Mouse (Mus musculus): Measurements from ENCODE around the gene Slc9a3. TPM values are rescaled to one million over a fixed set of nuclear protein-coding genes. Genes with fewer than 3 reads are reported as not detected.

Gene Slc9a3
- total RNA-seq (2021), result under 1 TPM; 0.65 to 0.74 TPM

GRCm38 (mm10) chr13:74121141-74121602, at the start of gene Slc9a3:
Gene Slc9a3, plus strand, starts transcription at chr13:74121457.
- peak; percentile 29 to 35 for DNase-seq
- intact Hi-C loops (cut with DNase I), result no loop called here

GRCm38 (mm10) chr13:74071714-74072113, 49.5 kb upstream of the Slc9a3 start:
- intact Hi-C loops (cut with DNase I), result no loop called here
- no peak for DNase-seq

- DNase-seq, result no peak
- intact Hi-C loops (cut with DNase I), result no loop called here
These were observed 47.9 kb upstream of the Slc9a3 start for GRCm38 (mm10) chr13:74073369-74073768.

GRCm38 (mm10) chr13:74090265-74090664, 31.0 kb upstream of the Slc9a3 start:
- no peak for DNase-seq
- intact Hi-C loops (cut with DNase I), result no loop called here

GRCm38 (mm10) chr13:74095936-74096335, 25.3 kb upstream of the Slc9a3 start:
- intact Hi-C loops (cut with DNase I), result loop anchor here (2.0 to 5.0 kb wide), 3 partner anchors 71 to 125 kb away; no protein-coding TSS in a partner anchor

GRCm38 (mm10) chr13:74096715-74097363, 24.4 kb upstream of the Slc9a3 start:
- intact Hi-C loops (cut with DNase I), result loop anchor here (1.0 to 5.0 kb wide), 4 partner anchors 70 to 204 kb away; no protein-coding TSS in a partner anchor
- peak; percentile 74 to 86 for DNase-seq

More at GRCm38 (mm10) chr13:74095936-74096335, 25.3 kb upstream of the Slc9a3 start:
- no peak for DNase-seq

GRCm38 (mm10) chr13:74098913-74099312, 22.3 kb upstream of the Slc9a3 start:
- DNase-seq, result peak; percentile 40 to 43
- intact Hi-C loops (cut with DNase I), result loop anchor here (5.0 kb wide), 2 partner anchors 68 to 93 kb away; no protein-coding TSS in a partner anchor

- DNase-seq, result no peak
- intact Hi-C loops (cut with DNase I), result no loop called here
These were observed 19.0 kb upstream of the Slc9a3 start for GRCm38 (mm10) chr13:74102108-74102830.

GRCm38 (mm10) chr13:74102831-74103582, 18.2 kb upstream of the Slc9a3 start:
- peak in 1 of 2 experiments; percentile 20 for DNase-seq
- intact Hi-C loops (cut with DNase I), result no loop called here

GRCm38 (mm10) chr13:74104417-74104816, 16.8 kb upstream of the Slc9a3 start:
- no peak for DNase-seq
- intact Hi-C loops (cut with DNase I), result no loop called here

- intact Hi-C loops (cut with DNase I), result no loop called here
- DNase-seq, result peak in 1 of 2 experiments; percentile 30
These were observed 13.8 kb upstream of the Slc9a3 start for GRCm38 (mm10) chr13:74107410-74107809.

GRCm38 (mm10) chr13:74112593-74112992, 8.7 kb upstream of the Slc9a3 start:
- intact Hi-C loops (cut with DNase I), result no loop called here
- DNase-seq, result no peak

- peak in 1 of 2 experiments; percentile 22 for DNase-seq
- intact Hi-C loops (cut with DNase I), result no loop called here
These were observed 7.5 kb upstream of the Slc9a3 start for GRCm38 (mm10) chr13:74113626-74114191.

- no peak for DNase-seq
- intact Hi-C loops (cut with DNase I), result no loop called here
These were observed 606 bp downstream of the Slc9a3 start for GRCm38 (mm10) chr13:74121795-74122330.

GRCm38 (mm10) chr13:74122632-74123031, 1.4 kb downstream of the Slc9a3 start:
- no peak for DNase-seq
- intact Hi-C loops (cut with DNase I), result no loop called here

- intact Hi-C loops (cut with DNase I), result no loop called here
- DNase-seq, result no peak
These were observed 6.3 kb downstream of the Slc9a3 start for GRCm38 (mm10) chr13:74127571-74127970.

GRCm38 (mm10) chr13:74129909-74130308, 8.7 kb downstream of the Slc9a3 start:
- intact Hi-C loops (cut with DNase I), result no loop called here
- no peak for DNase-seq

- peak; percentile 40 to 54 for DNase-seq
- intact Hi-C loops (cut with DNase I), result no loop called here
These were observed 17.8 kb downstream of the Slc9a3 start for GRCm38 (mm10) chr13:74138906-74139647.

GRCm38 (mm10) chr13:74140793-74141192, 19.5 kb downstream of the Slc9a3 start:
- DNase-seq, result no peak
- intact Hi-C loops (cut with DNase I), result no loop called here

GRCm38 (mm10) chr13:74143282-74143681, 22.0 kb downstream of the Slc9a3 start:
- DNase-seq, result no peak
- intact Hi-C loops (cut with DNase I), result no loop called here

All from heart, postnatal 10 days (tissue).